Mouse (Mus musculus): ENCODE measurements at regions not wholly inside any gene's neighbourhood (a gene's known extent, or its start where the extent isn't known, plus 50 kb on each side); places are given as distances from the start of the nearest gene placed in this dataset.

DNA sequence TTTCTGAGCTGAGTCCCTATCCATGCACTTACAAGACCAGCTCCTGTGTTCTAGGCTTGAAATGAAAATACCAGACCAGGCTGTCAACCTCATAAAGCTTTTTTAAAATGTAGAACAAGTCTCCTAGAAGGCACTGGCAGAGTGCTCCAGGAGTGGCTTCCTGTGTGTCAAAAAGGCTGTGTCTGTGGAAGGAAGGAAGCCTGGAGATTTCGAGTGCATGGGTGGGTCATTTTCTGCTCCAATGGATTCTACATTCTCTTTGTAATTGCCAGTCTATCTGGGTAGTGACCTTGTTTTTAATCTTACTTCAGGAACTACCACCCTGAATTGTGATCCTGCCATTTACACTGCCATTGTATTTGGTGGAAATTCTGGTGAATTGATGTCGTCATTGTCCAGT, 113.9 kb upstream of the Slc38a2 start:
- no peak overlapping the region for H3K9ac ChIP-seq (ENCODE audit: insufficient read depth, low read depth, low read length, poor library complexity, severe bottlenecking)
- H3K4me1 ChIP-seq (ENCODE audit: control insufficient read depth in 2 of 2, insufficient read depth in 2 of 2, low read length in 2 of 2, poor library complexity in 1 of 2), result no peaks in the 10 kb centered on the region
- no peaks in the 10 kb centered on the region for H3K36me3 ChIP-seq (ENCODE audit: control insufficient read depth, insufficient read depth, low read length, poor library complexity, severe bottlenecking)
- no peaks in the 10 kb centered on the region for H3K9me3 ChIP-seq (ENCODE audit: control insufficient read depth, insufficient read depth, low read depth, low read length)
- DNase-seq (ENCODE audit: low read depth, low spot score), result no peak
- no peak overlapping the region for H3K4me3 ChIP-seq (ENCODE audit: insufficient read depth in 1 of 2, low read depth in 1 of 2, low read length in 2 of 2, poor library complexity in 1 of 2, severe bottlenecking in 1 of 2)
- TF ChIP-seq HCFC1 (IDR thresholded peaks at IDR 0.05; ENCODE audit: borderline replicate concordance, insufficient read depth, low read length) (no peak), CHD2 (IDR thresholded peaks at IDR 0.05; ENCODE audit: low read depth, low read length) (no peak), MAFK (IDR thresholded peaks at IDR 0.05; ENCODE audit: insufficient read depth, low read depth, low read length) (no peak), ZC3H11A (IDR thresholded peaks at IDR 0.05; ENCODE audit: borderline replicate concordance, low read depth, low read length) (no peak), ZNF384 (IDR thresholded peaks at IDR 0.05; ENCODE audit: low read depth, low read length) (no peak)
- no peak overlapping the region for H3K27ac ChIP-seq (ENCODE audit: insufficient read depth, low read depth, low read length, poor library complexity, severe bottlenecking)
- in situ Hi-C loops (cut with MboI; ENCODE audit: low sequenced_read_pairs in 2 of 2, unreplicated experiment in 2 of 2), result no loop called here

DNA sequence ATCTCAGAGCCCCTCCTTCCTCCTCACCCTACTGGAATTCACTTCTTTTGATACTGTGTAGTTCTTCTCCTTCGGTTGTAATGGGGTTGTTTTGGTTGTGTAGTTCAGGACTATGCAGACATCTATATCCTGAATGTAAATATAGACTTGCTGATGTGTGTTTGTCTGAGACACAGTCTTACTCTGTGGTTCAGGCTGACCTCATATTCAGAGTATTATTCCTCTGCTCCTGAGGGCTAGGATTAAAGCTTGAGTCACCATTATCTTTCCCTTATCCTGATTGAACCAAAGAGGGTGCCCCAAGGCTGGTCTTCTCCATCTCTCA, 103.2 kb upstream of the Slc38a2 start:
- Histone ChIP-seq H3K27ac (ENCODE audit: insufficient read depth, low read depth, low read length, poor library complexity, severe bottlenecking) (no peak overlapping the region), H3K36me3 (ENCODE audit: control insufficient read depth, insufficient read depth, low read length, poor library complexity, severe bottlenecking) (no peaks in the 10 kb centered on the region), H3K9ac (ENCODE audit: insufficient read depth, low read depth, low read length, poor library complexity, severe bottlenecking) (no peak overlapping the region), H3K4me1 (ENCODE audit: control insufficient read depth in 2 of 2, insufficient read depth in 2 of 2, low read length in 2 of 2, poor library complexity in 1 of 2) (no peaks in the 10 kb centered on the region), H3K9me3 (ENCODE audit: control insufficient read depth, insufficient read depth, low read depth, low read length) (no peaks in the 10 kb centered on the region), H3K4me3 (ENCODE audit: insufficient read depth in 1 of 2, low read depth in 1 of 2, low read length in 2 of 2, poor library complexity in 1 of 2, severe bottlenecking in 1 of 2) (no peak overlapping the region)
- DNase-seq (ENCODE audit: low read depth, low spot score), result no peak
- in situ Hi-C loops (cut with MboI; ENCODE audit: low sequenced_read_pairs in 2 of 2, unreplicated experiment in 2 of 2), result no loop called here
- TF ChIP-seq HCFC1 (IDR thresholded peaks at IDR 0.05; ENCODE audit: borderline replicate concordance, insufficient read depth, low read length) (no peak), CHD2 (IDR thresholded peaks at IDR 0.05; ENCODE audit: low read depth, low read length) (no peak), ZNF384 (IDR thresholded peaks at IDR 0.05; ENCODE audit: low read depth, low read length) (no peak), MAFK (IDR thresholded peaks at IDR 0.05; ENCODE audit: insufficient read depth, low read depth, low read length) (no peak), ZC3H11A (IDR thresholded peaks at IDR 0.05; ENCODE audit: borderline replicate concordance, low read depth, low read length) (no peak)

DNA sequence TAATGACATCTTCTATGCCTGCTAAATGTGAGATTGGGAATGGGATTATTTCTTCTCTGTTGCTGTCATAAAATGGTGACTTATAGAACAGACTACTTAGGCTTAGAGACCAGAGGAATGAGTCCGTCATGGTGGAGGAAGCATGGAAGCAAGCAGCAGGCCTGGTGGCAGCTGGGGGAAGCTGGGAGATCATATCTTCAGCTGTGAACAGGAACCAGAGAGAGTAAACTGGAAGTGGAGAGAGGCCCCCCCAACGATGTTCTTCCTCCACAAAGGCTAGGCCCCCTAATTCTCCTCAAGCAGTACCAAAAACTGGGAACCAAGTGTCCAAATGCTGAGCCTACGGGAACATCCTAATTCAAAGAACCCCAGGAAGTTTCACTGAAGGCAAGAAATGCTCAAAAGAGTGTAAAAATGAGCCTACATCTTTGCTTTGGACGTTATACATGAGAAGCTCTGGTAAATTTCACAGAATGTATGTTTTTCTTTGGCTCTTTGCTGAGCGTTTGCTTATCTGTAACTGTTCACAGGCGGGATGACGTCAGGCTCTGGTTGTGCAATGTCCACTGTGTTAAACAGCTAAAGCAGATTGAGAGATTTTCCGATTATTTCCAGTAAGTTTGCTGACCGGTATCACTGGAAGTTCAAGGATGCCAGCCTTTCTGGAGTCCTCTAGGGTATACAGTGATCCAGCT, 102.7 kb upstream of the Slc38a2 start:
- Histone ChIP-seq H3K4me3 (ENCODE audit: insufficient read depth in 1 of 2, low read depth in 1 of 2, low read length in 2 of 2, poor library complexity in 1 of 2, severe bottlenecking in 1 of 2) (no peak overlapping the region), H3K36me3 (ENCODE audit: control insufficient read depth, insufficient read depth, low read length, poor library complexity, severe bottlenecking) (no peaks in the 10 kb centered on the region), H3K27ac (ENCODE audit: insufficient read depth, low read depth, low read length, poor library complexity, severe bottlenecking) (no peak overlapping the region), H3K9ac (ENCODE audit: insufficient read depth, low read depth, low read length, poor library complexity, severe bottlenecking) (no peak overlapping the region), H3K4me1 (ENCODE audit: control insufficient read depth in 2 of 2, insufficient read depth in 2 of 2, low read length in 2 of 2, poor library complexity in 1 of 2) (no peaks in the 10 kb centered on the region), H3K9me3 (ENCODE audit: control insufficient read depth, insufficient read depth, low read depth, low read length) (no peaks in the 10 kb centered on the region)
- no peak for TF ChIP-seq HCFC1 (IDR thresholded peaks at IDR 0.05; ENCODE audit: borderline replicate concordance, insufficient read depth, low read length)
- no peak for TF ChIP-seq ZNF384 (IDR thresholded peaks at IDR 0.05; ENCODE audit: low read depth, low read length)
- TF ChIP-seq ZC3H11A (IDR thresholded peaks at IDR 0.05; ENCODE audit: borderline replicate concordance, low read depth, low read length), result no peak
- no peak for TF ChIP-seq MAFK (IDR thresholded peaks at IDR 0.05; ENCODE audit: insufficient read depth, low read depth, low read length)
- in situ Hi-C loops (cut with MboI; ENCODE audit: low sequenced_read_pairs in 2 of 2, unreplicated experiment in 2 of 2), result no loop called here
- no peak for DNase-seq (ENCODE audit: low read depth, low spot score)

DNA sequence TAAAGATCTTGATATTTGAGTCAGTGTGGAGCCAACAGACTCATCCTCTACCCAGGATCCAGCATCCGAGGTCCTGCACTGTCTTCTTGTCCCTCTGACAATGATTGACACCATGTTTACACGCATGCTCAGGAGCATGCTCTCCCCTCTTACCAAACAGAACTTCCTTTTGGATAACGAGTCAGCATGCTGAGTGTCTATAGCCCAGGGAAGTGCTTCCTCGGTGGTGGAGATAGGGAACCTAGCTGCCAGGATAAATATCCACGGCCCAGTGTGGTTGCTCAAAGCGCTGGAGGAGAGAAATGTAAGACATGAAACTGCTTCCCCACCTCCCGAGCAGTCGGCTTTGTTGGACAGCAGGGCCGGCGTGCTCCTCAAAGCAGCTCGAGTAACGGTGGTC, 99.7 kb upstream of the Slc38a2 start:
- H3K4me3 ChIP-seq (ENCODE audit: insufficient read depth in 1 of 2, low read depth in 1 of 2, low read length in 2 of 2, poor library complexity in 1 of 2, severe bottlenecking in 1 of 2), result no peak overlapping the region
- H3K36me3 ChIP-seq (ENCODE audit: control insufficient read depth, insufficient read depth, low read length, poor library complexity, severe bottlenecking), result no peaks in the 10 kb centered on the region
- in situ Hi-C loops (cut with MboI; ENCODE audit: low sequenced_read_pairs in 2 of 2, unreplicated experiment in 2 of 2), result no loop called here
- no peak overlapping the region for H3K27ac ChIP-seq (ENCODE audit: insufficient read depth, low read depth, low read length, poor library complexity, severe bottlenecking)
- no peak for DNase-seq (ENCODE audit: low read depth, low spot score)
- TF ChIP-seq ZNF384 (IDR thresholded peaks at IDR 0.05; ENCODE audit: low read depth, low read length), result no peak
- no peak for TF ChIP-seq MAFK (IDR thresholded peaks at IDR 0.05; ENCODE audit: insufficient read depth, low read depth, low read length)
- no peak for TF ChIP-seq CHD2 (IDR thresholded peaks at IDR 0.05; ENCODE audit: low read depth, low read length)
- TF ChIP-seq ZC3H11A (IDR thresholded peaks at IDR 0.05; ENCODE audit: borderline replicate concordance, low read depth, low read length), result no peak
- no peak for TF ChIP-seq HCFC1 (IDR thresholded peaks at IDR 0.05; ENCODE audit: borderline replicate concordance, insufficient read depth, low read length)
- no peak overlapping the region for H3K9ac ChIP-seq (ENCODE audit: insufficient read depth, low read depth, low read length, poor library complexity, severe bottlenecking)
- H3K9me3 ChIP-seq (ENCODE audit: control insufficient read depth, insufficient read depth, low read depth, low read length), result no peaks in the 10 kb centered on the region
- H3K4me1 ChIP-seq (ENCODE audit: control insufficient read depth in 2 of 2, insufficient read depth in 2 of 2, low read length in 2 of 2, poor library complexity in 1 of 2), result no peaks in the 10 kb centered on the region
